Mouse (Mus musculus) brain, embryonic 14.5 days (tissue): Measurements from ENCODE around the gene Gas2.

Source experiments
- CTCF ChIP-seq: fragments of 200-500 bp; IDR thresholded peaks from 2 replicates; pipeline ENCODE4 v1.5.1; 2012; ENCODE audit warnings: inconsistent platforms, mild to moderate bottlenecking, moderate library complexity, borderline replicate concordance; ENCODE audit not compliant: insufficient read depth, insufficient read length; ENCODE audit errors: extremely low read depth
- POLR2A ChIP-seq: fragments of 200-500 bp; IDR thresholded peaks from 2 replicates; pipeline ENCODE4 v1.6.1; 2012; ENCODE audit warnings: mild to moderate bottlenecking, inconsistent platforms, borderline replicate concordance; ENCODE audit not compliant: poor library complexity, insufficient read depth, insufficient read length, severe bottlenecking; ENCODE audit errors: extremely low read depth

GRCm38 (mm10) chr7:51955424-51956041 lies 93.7 kb downstream of the Gas2 start:
- TF ChIP-seq CTCF, result no peak
- TF ChIP-seq POLR2A, result no peak
